Mouse (Mus musculus) retina, embryonic 14.5 days (tissue): ENCODE measurements at regions not wholly inside any gene's neighbourhood (a gene's known extent, or its start where the extent isn't known, plus 50 kb on each side); places are given as distances from the start of the nearest gene placed in this dataset.

Experiments used
- DNase-seq: peaks from one replicate; pipeline ENCODE4 v3.0.0-alpha.2; 2015; ENCODE audit warnings: low spot score

DNA sequence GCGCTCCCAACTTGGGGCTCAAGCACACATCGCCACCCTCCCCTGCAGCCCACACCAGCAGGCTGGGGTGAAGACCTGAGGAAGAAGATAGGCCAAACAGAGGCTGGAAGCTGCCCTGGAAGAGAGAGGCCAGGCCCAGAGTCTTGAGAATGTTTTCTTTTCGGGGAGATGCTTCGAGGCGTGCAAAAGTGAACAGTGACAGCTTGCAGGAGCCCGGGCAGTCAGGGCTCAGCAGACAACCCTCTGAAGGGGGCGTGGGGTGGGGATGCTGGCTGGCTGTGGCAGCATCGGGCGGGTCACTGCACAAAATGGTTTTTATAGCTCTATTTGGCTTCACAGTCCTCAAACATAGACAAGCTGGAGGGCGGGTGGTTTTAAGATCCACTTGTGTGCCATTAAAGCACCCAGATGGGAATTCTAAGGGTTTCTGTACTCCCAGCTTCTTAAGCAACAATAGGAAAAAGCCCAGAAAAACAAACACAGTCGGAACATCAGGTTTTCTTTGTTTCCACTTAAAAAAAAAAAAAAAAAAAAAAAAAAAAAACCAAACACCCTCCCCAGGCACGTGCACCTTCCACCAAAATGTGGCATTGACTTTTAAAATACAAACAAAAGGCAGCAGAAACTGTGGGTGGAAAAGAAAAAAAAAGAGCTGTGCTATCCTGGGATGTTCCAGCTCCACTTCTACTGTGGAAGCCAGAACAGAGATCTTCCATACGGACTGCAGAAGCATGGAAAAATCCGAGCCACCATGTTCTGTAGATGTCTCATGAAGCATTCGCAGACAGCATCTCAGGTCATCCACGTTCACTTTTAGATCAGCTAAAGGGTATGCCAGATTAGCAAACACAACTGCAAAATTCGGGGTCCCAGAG, 123.5 kb downstream of the Ly86 start:
- DNase-seq: peak; percentile 35

GRCm38 (mm10) chr13:37470230-37470907, 125.4 kb downstream of the Ly86 start:
- no peak for DNase-seq

DNA sequence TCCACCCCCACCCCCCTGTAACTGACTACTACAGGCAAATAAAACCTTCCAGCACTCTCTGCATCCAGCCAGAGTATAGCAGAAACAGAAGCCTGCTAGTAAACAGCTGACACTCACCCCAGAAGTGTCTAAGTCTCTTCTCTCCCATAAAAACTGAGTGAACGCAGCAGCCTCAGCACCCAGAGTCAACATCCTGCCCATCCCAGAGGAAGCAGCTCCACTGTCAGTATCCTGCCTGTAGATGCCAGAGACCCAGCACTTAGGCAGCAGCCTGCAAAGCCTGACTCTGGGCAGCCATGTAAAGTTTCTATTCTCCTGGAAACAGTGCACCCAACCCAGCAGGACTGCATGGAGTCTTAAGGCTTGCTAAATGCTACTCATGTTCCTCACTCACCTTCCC, 128.4 kb downstream of the Ly86 start:
- DNase-seq: no peak

DNA sequence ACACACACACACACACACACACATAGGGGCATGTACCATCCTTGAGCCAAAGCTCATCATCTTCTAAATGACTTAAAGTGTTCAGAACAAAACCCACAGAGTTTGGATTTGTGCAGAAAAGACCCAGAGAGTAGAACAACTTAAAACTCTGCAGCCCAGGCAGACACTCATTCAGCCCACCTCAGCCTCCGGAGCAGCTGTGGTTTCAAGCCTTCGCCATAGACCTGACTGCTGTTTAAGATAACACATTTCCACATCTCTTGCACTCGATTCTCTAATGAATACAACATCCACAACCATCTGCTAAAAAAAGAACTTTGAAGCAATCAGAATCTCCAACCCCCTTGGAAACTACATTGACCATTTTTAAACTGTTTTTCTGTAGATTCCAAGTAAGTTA, 130.8 kb downstream of the Ly86 start:
- DNase-seq: no peak

DNA sequence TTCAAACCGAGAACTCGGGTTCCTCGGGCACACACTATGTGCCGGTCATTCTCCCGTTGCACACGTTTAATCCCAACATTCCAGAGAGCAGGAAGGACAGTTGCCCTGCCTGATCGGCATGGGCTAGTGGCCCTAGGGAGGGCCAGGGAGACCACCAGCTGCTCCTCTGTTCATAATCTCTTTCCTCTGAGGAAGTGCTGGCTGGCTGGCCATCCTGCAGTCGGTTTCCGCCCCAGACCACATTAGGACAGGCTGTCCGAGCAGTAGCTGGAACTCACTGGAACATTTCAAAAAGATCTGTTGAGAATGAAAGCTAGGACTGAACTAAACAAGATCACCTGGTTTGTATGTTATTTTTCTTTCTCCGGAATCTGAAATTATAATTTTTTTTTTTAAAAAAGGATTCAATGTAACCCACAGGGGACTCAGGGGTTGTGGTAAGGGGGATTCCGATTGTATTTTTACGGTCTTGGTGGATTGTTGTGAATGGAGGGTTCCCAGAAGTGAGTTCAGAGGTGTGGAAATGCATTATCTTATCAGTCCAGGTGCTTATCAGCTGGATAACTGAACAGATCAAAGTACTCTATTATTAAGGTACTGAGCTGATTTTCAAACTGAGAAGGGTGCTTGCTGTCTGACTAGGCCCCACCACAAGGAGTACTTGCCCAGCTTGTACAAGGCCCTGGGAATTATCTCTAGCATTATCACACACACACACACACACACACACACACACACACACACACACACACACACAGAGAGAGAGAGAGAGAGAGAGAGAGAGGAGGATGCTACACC, 131.4 kb downstream of the Ly86 start:
- DNase-seq: no peak

DNA sequence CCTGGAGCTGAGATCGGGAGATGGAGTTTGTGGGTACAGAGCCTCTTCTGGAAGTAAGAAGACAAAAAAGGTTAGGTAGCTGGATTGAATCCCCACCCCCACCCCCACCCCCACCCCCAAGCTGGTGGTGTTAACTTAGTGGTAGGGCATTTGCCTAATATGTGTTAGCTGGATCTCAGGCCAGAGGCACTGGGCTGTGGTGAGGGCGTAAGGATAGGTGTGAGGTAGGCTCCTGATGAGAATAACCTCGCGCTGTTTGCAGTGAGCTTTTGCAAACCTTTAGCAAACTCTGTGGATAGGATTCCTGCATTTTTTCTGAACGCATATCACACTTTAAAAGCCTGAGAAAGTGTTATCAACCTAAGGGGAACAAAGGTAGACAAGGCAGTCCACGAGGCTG, 132.3 kb downstream of the Ly86 start:
- no peak for DNase-seq

DNA sequence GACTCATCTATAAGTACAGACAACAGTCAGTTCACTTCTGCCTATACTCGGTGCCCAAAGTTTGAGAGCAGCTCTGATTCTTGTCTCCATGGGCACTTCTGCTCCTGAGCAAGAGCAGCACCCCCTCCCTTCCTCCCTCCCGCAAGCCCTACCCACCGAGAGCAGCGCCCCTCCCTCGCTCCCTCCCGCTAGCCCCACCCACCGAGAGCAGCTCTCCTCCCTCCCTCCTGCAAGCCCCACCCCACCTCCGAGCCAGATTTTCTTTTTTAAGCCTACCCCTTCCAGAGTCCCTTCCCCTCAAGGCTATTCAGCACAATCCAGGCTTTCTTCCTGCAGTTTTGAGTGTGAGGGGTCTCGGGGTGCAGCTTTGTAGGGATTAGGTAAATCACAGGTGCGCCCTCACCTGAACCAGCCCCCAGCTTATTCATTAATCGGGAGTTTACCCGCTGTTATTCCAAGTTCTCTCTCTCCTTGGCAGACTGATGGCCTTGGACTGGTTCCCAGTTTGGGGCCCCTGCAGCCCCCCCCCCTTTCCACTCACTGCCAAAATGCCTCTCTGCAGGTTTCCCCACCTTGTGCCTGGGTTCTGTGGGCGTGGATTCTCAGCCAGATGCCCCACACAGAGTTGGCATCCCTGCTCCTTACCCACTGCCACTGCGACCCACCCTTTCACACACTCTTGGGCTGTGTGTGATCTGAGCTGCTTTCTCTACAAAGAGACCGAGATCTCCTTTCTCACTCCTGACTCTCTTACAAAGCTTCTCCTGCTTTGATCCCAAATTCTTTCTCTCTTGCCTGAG, 132.9 kb downstream of the Ly86 start:
- peak; percentile 35 for DNase-seq

DNA sequence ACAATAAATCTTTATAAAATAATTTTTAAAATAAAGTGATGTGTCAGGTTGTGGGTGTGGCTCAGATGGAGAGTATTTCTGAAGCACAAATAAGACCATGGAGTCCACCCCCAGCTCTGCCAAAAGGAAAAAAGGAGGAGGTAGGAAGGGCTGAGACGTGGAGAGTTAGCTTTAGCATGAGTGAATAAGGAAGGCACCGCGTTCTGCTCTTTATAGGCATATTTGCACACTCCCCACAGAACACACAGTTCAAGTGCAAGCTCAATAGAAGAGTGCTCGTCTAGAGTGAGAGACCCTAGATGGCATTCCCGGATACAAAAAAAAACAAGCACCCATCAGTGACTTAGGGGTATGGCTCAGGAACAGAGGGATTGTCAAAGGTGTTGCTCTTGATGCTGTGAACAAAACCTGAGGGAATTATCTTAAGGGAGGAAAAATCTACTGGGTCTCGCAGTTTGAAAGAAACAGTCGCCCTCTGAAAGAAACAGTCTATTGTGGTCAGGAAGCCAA, 134.2 kb downstream of the Ly86 start:
- no peak for DNase-seq

DNA sequence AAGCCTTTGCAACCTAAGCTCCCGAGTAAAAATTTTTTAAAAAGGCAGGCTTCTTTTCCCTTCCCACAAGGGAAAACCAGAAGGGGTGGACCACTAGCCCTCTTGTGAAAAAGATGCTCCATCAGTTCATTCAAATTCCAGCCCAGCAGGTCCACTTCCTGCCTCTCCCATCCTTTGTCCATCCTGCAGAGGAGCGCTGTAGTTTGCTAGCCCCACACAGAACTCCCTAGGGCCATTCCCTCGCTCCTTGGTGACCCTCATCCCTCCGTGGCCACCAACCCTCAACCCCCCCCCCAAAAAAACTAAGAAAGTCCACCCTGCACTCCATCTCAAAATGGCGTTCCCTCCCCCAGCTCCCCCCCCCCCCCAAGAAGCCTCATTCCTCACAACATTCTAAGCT, 136.5 kb downstream of the Ly86 start:
- DNase-seq: no peak

- DNase-seq: no peak
Observed at GRCm38 (mm10) chr13:37482038-37482437, 137.0 kb downstream of the Ly86 start.

- peak; percentile 77 for DNase-seq
Observed at GRCm38 (mm10) chr13:37482589-37482988, 137.6 kb downstream of the Ly86 start.

DNA sequence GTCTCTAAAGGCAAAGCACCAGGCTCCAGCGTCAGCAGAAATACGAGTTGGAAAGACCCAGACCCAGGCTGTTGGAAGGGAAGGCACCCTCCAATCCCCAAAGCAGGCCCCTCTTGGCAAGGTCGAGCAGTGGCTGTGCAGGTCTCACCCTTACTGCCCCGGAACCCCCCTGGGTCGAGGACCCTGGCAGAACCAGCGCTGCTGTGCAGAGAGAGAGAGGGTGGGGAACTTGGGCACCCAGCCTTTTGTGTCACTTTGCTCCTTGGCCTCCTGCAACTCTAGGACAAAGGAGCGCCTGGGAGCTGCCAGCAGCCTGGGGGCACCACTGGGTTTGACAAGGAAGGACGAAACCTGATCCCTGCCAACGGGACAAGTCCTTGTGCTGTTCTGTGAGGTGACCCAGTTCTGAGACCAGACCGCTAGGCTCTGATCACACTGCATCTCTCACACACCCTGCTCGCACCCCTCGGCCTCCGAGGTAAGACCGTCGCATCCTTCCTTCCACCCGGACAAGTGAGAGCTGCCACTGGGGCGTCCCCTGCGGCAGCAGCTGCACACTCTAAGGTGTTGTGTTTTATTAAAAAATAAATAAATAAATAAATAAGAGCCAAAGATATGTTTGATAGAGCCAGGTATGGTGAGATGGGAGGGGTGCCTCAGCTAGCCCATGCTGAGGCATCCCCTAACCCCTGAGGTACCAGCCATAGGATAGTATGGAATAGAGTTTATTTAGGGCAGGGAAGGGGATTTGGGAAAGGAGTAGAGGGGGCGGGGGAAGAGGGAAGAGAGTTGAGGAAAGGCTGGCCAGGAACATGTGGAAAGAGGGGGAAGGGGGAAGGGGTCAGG, 138.2 kb downstream of the Ly86 start:
- peak; percentile 63 for DNase-seq

GRCm38 (mm10) chr13:37484631-37485030, 139.6 kb downstream of the Ly86 start:
- no peak for DNase-seq

DNA sequence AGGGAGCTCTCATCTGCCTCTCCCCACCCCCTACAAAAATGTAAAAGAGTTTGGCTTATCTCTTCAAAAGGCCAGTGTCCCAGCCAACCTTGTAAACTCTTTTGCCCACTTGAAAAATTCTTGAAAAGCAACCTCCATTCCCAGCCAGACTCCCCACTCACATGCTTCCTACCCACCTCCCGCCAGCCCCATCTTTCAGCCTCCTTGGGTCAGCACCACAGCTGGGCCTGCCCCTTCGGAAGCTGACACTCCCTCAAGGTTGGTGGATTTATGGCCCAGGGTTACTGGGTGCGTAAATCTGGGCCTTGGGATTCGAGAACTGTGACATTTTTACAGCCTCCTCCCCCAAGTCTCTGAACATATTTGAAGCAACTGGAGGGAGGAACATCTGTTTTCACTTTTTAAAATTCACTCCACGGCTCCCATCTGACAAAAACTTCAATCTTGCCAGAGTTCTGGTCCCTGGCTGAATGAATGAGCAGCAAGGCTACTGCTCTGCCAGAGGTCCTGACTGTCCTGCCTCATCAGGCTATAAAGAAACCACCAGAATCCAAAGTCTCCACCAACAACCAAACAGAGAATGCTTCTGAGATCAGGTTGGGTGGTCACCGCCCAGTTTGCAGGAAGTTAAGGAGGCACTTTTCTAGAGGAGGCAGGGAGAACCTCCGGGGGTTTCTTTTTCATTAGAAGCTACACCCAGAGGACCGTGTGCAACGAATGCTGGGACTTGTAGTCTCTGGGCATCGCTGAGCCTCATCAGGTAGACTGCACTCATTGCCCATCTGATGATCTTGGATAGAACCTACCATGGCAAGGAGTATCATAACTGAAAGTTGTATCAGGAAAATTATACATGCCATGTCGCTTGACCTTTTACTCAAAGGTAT, 147.3 kb downstream of the Ly86 start:
- DNase-seq: no peak

DNA sequence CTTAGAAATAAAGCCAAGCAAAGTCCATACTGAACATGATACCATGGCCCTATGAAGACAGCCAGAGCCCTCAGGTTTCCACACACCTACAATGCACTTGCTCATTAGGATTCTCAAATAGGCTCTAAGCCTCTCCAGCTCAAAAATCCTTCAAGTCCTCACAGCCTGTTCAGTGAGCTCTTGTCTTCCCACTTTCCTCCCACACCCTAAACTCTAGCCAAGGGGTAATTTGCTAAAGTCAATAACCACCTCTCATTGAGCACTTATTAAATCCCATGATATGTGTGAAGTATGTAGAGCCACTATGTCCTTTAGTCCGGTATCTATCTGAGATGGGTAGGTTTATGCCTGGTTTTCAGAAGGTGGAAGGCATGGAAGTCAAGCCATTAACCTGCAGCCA, 148.3 kb downstream of the Ly86 start:
- DNase-seq: no peak

GRCm38 (mm10) chr13:37495272-37495932, 150.4 kb downstream of the Ly86 start:
- DNase-seq: no peak

DNA sequence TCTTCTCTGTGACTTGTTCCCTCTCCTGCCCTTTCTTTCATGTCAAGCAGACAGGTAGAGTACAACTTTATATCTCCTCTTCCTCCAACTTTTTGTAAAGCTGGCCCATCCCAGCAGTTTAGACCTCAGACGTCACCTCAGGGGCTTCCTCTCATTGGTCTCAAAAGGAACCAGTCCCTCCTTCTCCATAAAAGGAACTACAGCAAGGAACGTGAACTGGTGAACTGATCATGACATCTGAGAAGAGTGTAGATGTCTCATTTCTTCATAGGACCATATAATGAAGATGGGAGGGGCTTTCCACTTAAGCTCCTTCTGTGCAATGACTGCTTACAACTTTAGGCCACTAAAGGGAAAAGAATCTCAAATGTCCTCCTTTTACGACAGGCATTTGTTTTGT, 153.0 kb downstream of the Ly86 start:
- no peak for DNase-seq

- DNase-seq: no peak
Observed at GRCm38 (mm10) chr13:37500668-37501286, 155.8 kb downstream of the Ly86 start.

- no peak for DNase-seq
Observed at GRCm38 (mm10) chr13:37503449-37503848, 158.4 kb downstream of the Ly86 start.
